Mouse (Mus musculus): Measurements from ENCODE around the gene Ifi211. TPM values are rescaled to one million over a fixed set of nuclear protein-coding genes. Genes with fewer than 3 reads are reported as not detected.
"Not testable (repeated sequence)": the region's sequence is repeated elsewhere in the genome, so short reads cannot be mapped to it uniquely, and the experiment has no call there.

The Ifi211 gene
- polyA plus RNA-seq, 1 experiment: 20.2 TPM

DNA sequence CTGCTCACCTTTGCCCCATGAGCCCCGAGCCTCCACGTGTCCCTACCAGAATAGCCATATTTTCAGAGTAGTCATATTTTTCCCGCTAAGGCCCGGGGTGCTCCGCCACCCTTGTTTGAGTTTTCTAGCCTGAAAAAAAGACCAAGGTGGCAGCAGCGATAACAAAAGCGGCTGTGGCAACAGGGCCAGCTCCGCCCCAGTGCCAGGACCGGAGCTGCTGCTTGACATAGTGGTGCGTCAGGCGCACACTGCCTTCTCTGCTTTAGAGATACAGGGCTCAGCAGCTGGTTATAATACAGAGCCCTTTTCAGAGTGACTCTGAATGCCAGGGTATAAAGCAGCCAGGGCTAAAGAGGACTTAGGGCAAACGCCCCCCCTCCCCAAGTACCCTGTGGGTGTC is 46.3 kb downstream of the Ifi211 start:
- Histone ChIP-seq H3K4me1 (ENCODE audit: control insufficient read depth, insufficient read depth, low read length) (no peaks in the 10 kb centered on the region), H3K27ac (ENCODE audit: control insufficient read depth, insufficient read depth, low read depth, low read length, poor library complexity) (no peak overlapping the region), H3K4me3 (replicated peaks; ENCODE audit: control insufficient read depth, low read depth, low read length) (no peak overlapping the region)
- TF ChIP-seq CTCF (IDR thresholded peaks at IDR 0.05; ENCODE audit: control insufficient read depth, insufficient read depth, low read length) (no peak), POLR2A (IDR thresholded peaks at IDR 0.05; ENCODE audit: borderline replicate concordance, control insufficient read depth, low read depth, low read length) (no peak)
- 83% methylated on average over 12 of the region's 12 CpGs for WGBS

DNA sequence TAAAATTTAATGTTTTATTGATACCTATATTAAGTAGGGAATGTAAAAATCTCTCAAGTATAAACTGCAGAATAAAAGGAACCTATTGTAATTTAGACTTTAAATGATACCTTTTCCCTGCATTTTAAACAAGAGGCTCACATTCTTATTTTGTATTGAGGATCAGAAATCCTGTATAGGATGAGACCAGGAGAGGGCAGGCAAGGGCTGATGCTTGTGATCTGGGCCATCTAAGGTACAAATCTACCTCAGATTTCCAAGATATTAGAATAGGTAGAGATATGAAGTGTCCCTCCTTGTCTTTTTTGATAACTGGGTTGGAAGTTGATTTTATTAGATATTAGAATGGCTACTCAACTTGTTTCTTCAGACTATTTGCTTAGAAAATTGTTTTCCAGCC is 59.1 kb downstream of the Ifi211 start:
- H3K27ac ChIP-seq (ENCODE audit: control insufficient read depth, insufficient read depth, low read depth, low read length, poor library complexity); H3K4me3 ChIP-seq (replicated peaks; ENCODE audit: control insufficient read depth, low read depth, low read length); H3K4me1 ChIP-seq (ENCODE audit: control insufficient read depth, insufficient read depth, low read length): not testable (repeated sequence)

DNA sequence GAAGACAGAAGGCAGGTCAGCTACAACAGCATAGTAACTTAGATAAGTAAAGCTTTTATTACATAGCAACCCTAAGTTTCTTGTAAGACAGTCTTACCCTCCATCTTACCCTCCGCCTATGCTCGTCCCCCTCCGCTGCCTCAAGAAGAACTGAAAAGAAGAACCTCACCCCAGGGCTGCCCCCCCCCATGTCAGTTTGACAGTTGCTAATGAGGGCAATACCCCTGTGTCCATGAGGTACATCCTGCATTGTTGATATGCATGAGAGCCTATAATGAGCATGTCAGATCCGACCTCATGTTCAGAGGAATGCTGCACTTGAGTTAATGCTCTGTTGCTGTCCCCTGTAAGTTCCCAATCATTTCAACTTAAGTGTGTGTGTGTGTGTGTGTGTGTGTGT is 60.0 kb downstream of the Ifi211 start:
- H3K27ac ChIP-seq (ENCODE audit: control insufficient read depth, insufficient read depth, low read depth, low read length, poor library complexity); H3K4me3 ChIP-seq (replicated peaks; ENCODE audit: control insufficient read depth, low read depth, low read length); H3K4me1 ChIP-seq (ENCODE audit: control insufficient read depth, insufficient read depth, low read length): not testable (repeated sequence)
- WGBS: 80% methylated on average over 4 of the region's 4 CpGs

Other genes starting within 250 kb of the Ifi211 start
- 0.72 TPM in 1 of 2 replicates, not detected in the other for gene Ifi208, start 239.4 kb downstream of the Ifi211 start, polyA plus RNA-seq (2011; ENCODE audit: insufficient read depth, insufficient read length, low replicate concordance, missing spikeins)
- 4.1 and 11.9 TPM in 2 replicates for gene Ifi207, start 171.3 kb downstream of the Ifi211 start, polyA plus RNA-seq (2011; ENCODE audit: insufficient read depth, insufficient read length, low replicate concordance, missing spikeins)
- 9.6 and 21.3 TPM in 2 replicates for gene Ifi204, start 146.1 kb downstream of the Ifi211 start, polyA plus RNA-seq (2011; ENCODE audit: insufficient read depth, insufficient read length, low replicate concordance, missing spikeins)
- 74.7 and 117 TPM in 2 replicates for gene Mndal, start 29.4 kb upstream of the Ifi211 start, polyA plus RNA-seq (2011; ENCODE audit: insufficient read depth, insufficient read length, low replicate concordance, missing spikeins)
- gene Ifi203, start 29.6 kb upstream of the Ifi211 start, polyA plus RNA-seq (2011; ENCODE audit: insufficient read depth, insufficient read length, low replicate concordance, missing spikeins): 18.4 and 39.9 TPM in 2 replicates
- 1.5 TPM in 1 of 2 replicates, not detected in the other for gene Ifi202b, start 69.7 kb upstream of the Ifi211 start, polyA plus RNA-seq (2011; ENCODE audit: insufficient read depth, insufficient read length, low replicate concordance, missing spikeins)
- 1.1 and 1.4 TPM in 2 replicates for gene Ifi205, start 118.8 kb upstream of the Ifi211 start, polyA plus RNA-seq (2011; ENCODE audit: insufficient read depth, insufficient read length, low replicate concordance, missing spikeins)
- not detected in 2 replicates for gene Olfr433, start 127.7 kb upstream of the Ifi211 start, polyA plus RNA-seq (2011; ENCODE audit: insufficient read depth, insufficient read length, low replicate concordance, missing spikeins)
- gene Olfr432, start 136.2 kb upstream of the Ifi211 start, polyA plus RNA-seq (2011; ENCODE audit: insufficient read depth, insufficient read length, low replicate concordance, missing spikeins): 0.29 TPM in 1 of 2 replicates, not detected in the other
- not detected in 2 replicates for gene Olfr430, start 153.6 kb upstream of the Ifi211 start, polyA plus RNA-seq (2011; ENCODE audit: insufficient read depth, insufficient read length, low replicate concordance, missing spikeins)
- gene Olfr429, start 171.3 kb upstream of the Ifi211 start, polyA plus RNA-seq (2011; ENCODE audit: insufficient read depth, insufficient read length, low replicate concordance, missing spikeins): not detected in 2 replicates
- not detected in 2 replicates for gene Olfr427, start 183.8 kb upstream of the Ifi211 start, polyA plus RNA-seq (2011; ENCODE audit: insufficient read depth, insufficient read length, low replicate concordance, missing spikeins)
- gene Olfr231, start 208.1 kb upstream of the Ifi211 start, polyA plus RNA-seq (2011; ENCODE audit: insufficient read depth, insufficient read length, low replicate concordance, missing spikeins): not detected in 2 replicates
- not detected in 2 replicates for gene Olfr424, start 218.5 kb upstream of the Ifi211 start, polyA plus RNA-seq (2011; ENCODE audit: insufficient read depth, insufficient read length, low replicate concordance, missing spikeins)
- gene Olfr420, start 242.6 kb upstream of the Ifi211 start, polyA plus RNA-seq (2011; ENCODE audit: insufficient read depth, insufficient read length, low replicate concordance, missing spikeins): not detected in 2 replicates

Data from bone marrow, adult 2 months (tissue).